Mouse (Mus musculus): Measurements from ENCODE around the gene Mgst2. TPM values are rescaled to one million over a fixed set of nuclear protein-coding genes. Genes with fewer than 3 reads are reported as not detected.

The Mgst2 gene
- total and polyA plus RNA-seq, 3 experiments: 48.8 to 147 (median 76.0) TPM

GRCm38 (mm10) chr3:51685539-51685938 lies 25.4 kb downstream of the Mgst2 start:
- dilution Hi-C loops (cut with MboI; ENCODE audit: extremely low pct_ligation_motif_present, extremely low pct_unique_long_range_greater_than_20kb, low sequenced_read_pairs): no loop called here
- peaks cover 3 to 48% of the 10 kb centered on the region in 2 experiments for H3K36me3 ChIP-seq (replicated peaks in 1 of 2; ENCODE audit: control insufficient read depth in 1 of 2, insufficient read depth in 1 of 2, low read length in 1 of 2)
- peak overlapping the region; percentile 25 for H3K4me2 ChIP-seq (ENCODE audit: insufficient read depth, low read depth, poor library complexity, severe bottlenecking)
- H3K9ac ChIP-seq (ENCODE audit: insufficient read depth, low read depth): 0 out of 2 replicates have a peak overlapping the region, but pooled peaks have one; percentile 49
- no peaks in the 10 kb centered on the region for H3K27me3 ChIP-seq (replicated peaks)
- DNase-seq (ENCODE audit: extremely low read depth): peak; percentile 64
- H3K27ac ChIP-seq (ENCODE audit: insufficient read depth, low read depth): no peak overlapping the region
- peak; percentile 72 for TF ChIP-seq BHLHE40 (IDR thresholded peaks at IDR 0.05; ENCODE audit: low read depth, low read length)
- TF ChIP-seq TCF12 (IDR thresholded peaks at IDR 0.05; ENCODE audit: low read depth, low read length): no peak
- peak; percentile 71 for TF ChIP-seq EP300 (IDR thresholded peaks at IDR 0.05; ENCODE audit: low read length)
- TF ChIP-seq MAZ (IDR thresholded peaks at IDR 0.05; ENCODE audit: low read depth, low read length): no peak
- peak; percentile 51; the same call in 1 of the 2 replicates for TF ChIP-seq MYC (IDR thresholded peaks at IDR 0.05; ENCODE audit: low read depth, low read length)
- no peak for TF ChIP-seq GABPA (IDR thresholded peaks at IDR 0.05; ENCODE audit: insufficient replicate concordance, low read depth, low read length)
- no peak for TF ChIP-seq MEF2A (IDR thresholded peaks at IDR 0.05; ENCODE audit: borderline replicate concordance, low read depth, low read length)
- TF ChIP-seq ZMIZ1 (IDR thresholded peaks at IDR 0.05; ENCODE audit: low read depth, low read length): no peak
- no peak for TF ChIP-seq CHD1 (IDR thresholded peaks at IDR 0.05; ENCODE audit: low read depth, low read length)
- no peak for TF ChIP-seq CTCF (conservative IDR thresholded peaks at IDR 0.05 in 1 of 2, IDR thresholded peaks at IDR 0.05 in 1 of 2; ENCODE audit: low read depth in 2 of 2, low read length in 2 of 2)
- TF ChIP-seq MAFK (IDR thresholded peaks at IDR 0.05; ENCODE audit: insufficient replicate concordance, low read length): 0 out of 2 replicates have a peak, but pooled peaks have one; percentile 16
- peak; percentile 47; the same call in 1 of the 2 replicates for TF ChIP-seq TBP (conservative IDR thresholded peaks at IDR 0.05; ENCODE audit: low read depth, low read length)
- TF ChIP-seq USF2 (conservative IDR thresholded peaks at IDR 0.05; ENCODE audit: low read depth, low read length): no peak
- TF ChIP-seq E2F4 (IDR thresholded peaks at IDR 0.05; ENCODE audit: insufficient replicate concordance, low read depth, low read length): no peak
- TF ChIP-seq ETS1 (conservative IDR thresholded peaks at IDR 0.05; ENCODE audit: low read depth, low read length): peak; percentile 77
- TF ChIP-seq SIN3A (IDR thresholded peaks at IDR 0.05; ENCODE audit: low read length): no peak; the same call in 1 of the 2 replicates
- TF ChIP-seq ELF1 (IDR thresholded peaks at IDR 0.05; ENCODE audit: low read depth, low read length): no peak
- TF ChIP-seq KAT2A (IDR thresholded peaks at IDR 0.05; ENCODE audit: insufficient replicate concordance, low read length): no peak
- TF ChIP-seq IRF4 (IDR thresholded peaks at IDR 0.05; ENCODE audit: low read depth, low read length): peak; percentile 88
- peak; percentile 27; the same call in 1 of the 2 replicates for TF ChIP-seq MAX (IDR thresholded peaks at IDR 0.05; ENCODE audit: low read length)
- TF ChIP-seq POLR2A (IDR thresholded peaks at IDR 0.05; ENCODE audit: low read depth, low read length): peak; percentile 39; the same call in 1 of the 2 replicates
- TF ChIP-seq RCOR1 (conservative IDR thresholded peaks at IDR 0.05; ENCODE audit: low read depth, low read length): no peak; the same call in 1 of the 2 replicates
- TF ChIP-seq JUN (IDR thresholded peaks at IDR 0.05; ENCODE audit: insufficient read depth, low read depth, low read length): peak; percentile 27; the same call in 1 of the 2 replicates
- TF ChIP-seq USF1 (IDR thresholded peaks at IDR 0.05; ENCODE audit: low read depth, low read length): peak; percentile 50
- TF ChIP-seq ZC3H11A (IDR thresholded peaks at IDR 0.05; ENCODE audit: low read depth, low read length): no peak
- no peak for TF ChIP-seq SMC3 (IDR thresholded peaks at IDR 0.05; ENCODE audit: low read depth, low read length)
- 0 out of 2 replicates have a peak, but pooled peaks have one; percentile 8 for TF ChIP-seq JUND (conservative IDR thresholded peaks at IDR 0.05; ENCODE audit: low read depth, low read length)
- no peak for TF ChIP-seq CHD2 (IDR thresholded peaks at IDR 0.05; ENCODE audit: low read length)
- no peak for TF ChIP-seq ZNF384 (IDR thresholded peaks at IDR 0.05; ENCODE audit: low read depth, low read length)
- TF ChIP-seq NELFE (IDR thresholded peaks at IDR 0.05; ENCODE audit: low read depth, low read length): no peak
- in situ Hi-C loops (cut with MboI; ENCODE audit: low pct_ligation_motif_present, low pct_unique_long_range_greater_than_20kb, low sequenced_read_pairs): no loop called here
- H3K4me1 ChIP-seq (ENCODE audit: control insufficient read depth in 1 of 2, insufficient read depth in 2 of 2): peaks cover 5 to 10% of the 10 kb centered on the region in 2 experiments
- H3K79me2 ChIP-seq (replicated peaks; ENCODE audit: control insufficient read depth, extremely low read depth, insufficient read depth, poor library complexity, severe bottlenecking): no peaks in the 10 kb centered on the region
- H3K9me3 ChIP-seq (replicated peaks; ENCODE audit: low read length): no peaks in the 10 kb centered on the region
- H3K4me3 ChIP-seq (replicated peaks in 1 of 3; ENCODE audit: low read depth in 2 of 3, low read length in 2 of 3, poor library complexity in 1 of 3): no peak overlapping the region
